Mouse (Mus musculus): ENCODE data around the gene Rps12.
"Not testable (repeated sequence)": the region's sequence is repeated elsewhere in the genome, so short reads cannot be mapped to it uniquely, and the experiment has no call there.

GRCm38 (mm10) chr10:23785599-23785998 is 1.5 kb downstream of the Rps12 start:
- not testable (repeated sequence) for TF ChIP-seq CTCF (IDR thresholded peaks at IDR 0.05); POLR2A (IDR thresholded peaks at IDR 0.05; ENCODE audit: insufficient read depth, low read depth, low read length)
